Mouse (Mus musculus) ES-Bruce4 (cell line): ENCODE measurements at regions not wholly inside any gene's neighbourhood (a gene's known extent, or its start where the extent isn't known, plus 50 kb on each side); places are given as distances from the start of the nearest gene placed in this dataset.
"Not testable (repeated sequence)": the region's sequence is repeated elsewhere in the genome, so short reads cannot be mapped to it uniquely, and the experiment has no call there.

Experiments
- H3K27ac ChIP-seq: 2 replicates; pipeline ENCODE4 v1.5.1; 2012; ENCODE audit warnings: low read length, inconsistent platforms; ENCODE audit not compliant: insufficient read depth
- H3K27me3 ChIP-seq: 2 replicates; pipeline ENCODE4 v1.6.1; 2012; ENCODE audit warnings: mild to moderate bottlenecking, low read length, inconsistent platforms; ENCODE audit not compliant: control insufficient read depth, poor library complexity, insufficient read depth, severe bottlenecking
- H3K36me3 ChIP-seq: 2 replicates; pipeline ENCODE4 v1.6.1; 2012; ENCODE audit warnings: inconsistent platforms, mild to moderate bottlenecking, low read length, moderate library complexity; ENCODE audit not compliant: control insufficient read depth, poor library complexity, insufficient read depth, severe bottlenecking
- H3K4me1 ChIP-seq: one replicate; pipeline ENCODE4 v1.8.1; 2011; ENCODE audit warnings: low read length; ENCODE audit not compliant: control insufficient read depth, insufficient read depth
- H3K4me3 ChIP-seq: 2 replicates; pipeline ENCODE4 v1.5.1; 2011; ENCODE audit warnings: low read depth, mild to moderate bottlenecking, low read length
- H3K9ac ChIP-seq: 2 replicates; pipeline ENCODE4 v1.6.1; 2012; ENCODE audit warnings: low read depth, mild to moderate bottlenecking, inconsistent platforms; ENCODE audit not compliant: poor library complexity, severe bottlenecking
- H3K9me3 ChIP-seq: replicated peaks from 2 replicates; pipeline ENCODE4 v1.6.1; 2012; ENCODE audit warnings: mild to moderate bottlenecking, low read length, inconsistent platforms; ENCODE audit not compliant: control insufficient read depth, poor library complexity, insufficient read depth, severe bottlenecking

GRCm38 (mm10) chr4:146263038-146263685, 106.5 kb downstream of the Zfp600 start:
- H3K27ac ChIP-seq, H3K9me3 ChIP-seq, H3K4me1 ChIP-seq, H3K27me3 ChIP-seq, H3K36me3 ChIP-seq: not testable (repeated sequence)
- peak overlapping the region; percentile 91 for H3K9ac ChIP-seq
- peak overlapping the region; percentile 53 for H3K4me3 ChIP-seq

GRCm38 (mm10) chr4:146263790-146264189, 107.2 kb downstream of the Zfp600 start:
- not testable (repeated sequence) for H3K27me3 ChIP-seq, H3K9me3 ChIP-seq, H3K36me3 ChIP-seq, H3K4me1 ChIP-seq, H3K27ac ChIP-seq
- peak overlapping the region; percentile 53 for H3K4me3 ChIP-seq
- peak overlapping the region; percentile 91 for H3K9ac ChIP-seq

- H3K36me3 ChIP-seq, H3K4me3 ChIP-seq, H3K27ac ChIP-seq, H3K4me1 ChIP-seq, H3K9ac ChIP-seq, H3K9me3 ChIP-seq, H3K27me3 ChIP-seq: not testable (repeated sequence)
These were observed 113.6 kb downstream of the Zfp600 start for GRCm38 (mm10) chr4:146270119-146270747.
